9 mouse cellular contexts compared by ENCODE assay signal in genomic region chr1:153742374-153743155, GRCm38 (mm10). TPM values are rescaled to one million over a fixed set of nuclear protein-coding genes. Genes with fewer than 3 reads are reported as not detected.
A peak's percentile ranks its signal among the peaks of the same experiment; 100 is the strongest.
DNase-seq lines count a peak whose midpoint lies in the region; ATAC-seq and TF ChIP-seq lines count a peak whose summit lies in the region.
"Had no signal": no experiment of that assay in that cellular context is flagged by ENCODE, and none has a peak within 500 bp of the region (broad histone marks: within the 10 kb centered on the region; RNA-seq: fewer than 3 reads in every experiment).

No protein-coding gene starts in this region.

- H3K4me3 ChIP-seq in liver, embryonic 12.5 days: no peak overlapping the region
- H3K4me3 ChIP-seq in forebrain, embryonic 14.5 days (ENCODE audit: low read depth, low read length): peak overlapping the region; percentile 50
- peak overlapping the region; percentile 41 for H3K4me3 ChIP-seq in hindbrain, embryonic 15.5 days
- H3K4me3 ChIP-seq in midbrain, postnatal 0 days (ENCODE audit: low read depth, low read length): no peak overlapping the region
- H3K4me3 ChIP-seq: stomach, embryonic 15.5 days had no signal

- H3K9me3 ChIP-seq in liver, embryonic 12.5 days (replicated peaks): no peaks in the 10 kb centered on the region
- H3K9me3 ChIP-seq in forebrain, embryonic 14.5 days (replicated peaks; ENCODE audit: control insufficient read depth, low read length): no peaks in the 10 kb centered on the region
- no peaks in the 10 kb centered on the region for H3K9me3 ChIP-seq in hindbrain, embryonic 15.5 days
- H3K9me3 ChIP-seq in midbrain, postnatal 0 days (ENCODE audit: low read length): no peaks in the 10 kb centered on the region
- H3K9me3 ChIP-seq: stomach, embryonic 15.5 days had no signal

- H3K9ac ChIP-seq in liver, embryonic 12.5 days: no peak overlapping the region
- H3K9ac ChIP-seq in forebrain, embryonic 14.5 days (ENCODE audit: low read length): peak overlapping the region; percentile 10; the same call in 1 of the 2 replicates
- H3K9ac ChIP-seq in hindbrain, embryonic 15.5 days: no peak overlapping the region
- H3K9ac ChIP-seq in midbrain, postnatal 0 days (replicated peaks; ENCODE audit: low read length, poor library complexity, severe bottlenecking): no peak overlapping the region; the same call in 1 of the 2 replicates
- H3K9ac ChIP-seq: stomach, embryonic 15.5 days had no signal

- H3K4me1 ChIP-seq in liver, embryonic 12.5 days: peaks cover 11% of the 10 kb centered on the region
- peaks cover 11% of the 10 kb centered on the region for H3K4me1 ChIP-seq in forebrain, embryonic 14.5 days (ENCODE audit: control insufficient read depth, insufficient read depth, low read length)
- peaks cover 47% of the 10 kb centered on the region for H3K4me1 ChIP-seq in hindbrain, embryonic 15.5 days (replicated peaks)
- peaks cover 13% of the 10 kb centered on the region; the same call in 1 of the 2 replicates for H3K4me1 ChIP-seq in midbrain, postnatal 0 days (ENCODE audit: insufficient read depth, low read length)

- no peaks in the 10 kb centered on the region for H3K36me3 ChIP-seq in liver, embryonic 12.5 days
- H3K36me3 ChIP-seq in forebrain, embryonic 14.5 days (ENCODE audit: control insufficient read depth, insufficient read depth, low read length): peaks cover 16% of the 10 kb centered on the region
- H3K36me3 ChIP-seq in hindbrain, embryonic 15.5 days: no peaks in the 10 kb centered on the region
- H3K36me3 ChIP-seq in midbrain, postnatal 0 days (ENCODE audit: insufficient read depth, low read length): no peaks in the 10 kb centered on the region; the same call in 1 of the 2 replicates
- H3K36me3 ChIP-seq in splenic B cell, adult 2 months (ENCODE audit: control insufficient read depth, insufficient read depth, low read length, poor library complexity, severe bottlenecking): no peaks in the 10 kb centered on the region
- H3K36me3 ChIP-seq: stomach, embryonic 15.5 days had no signal

- no peak for ATAC-seq in liver, embryonic 12.5 days
- no peak for ATAC-seq in forebrain, embryonic 14.5 days
- ATAC-seq in hindbrain, embryonic 15.5 days (ENCODE audit: low FRiP score, low read depth): no peak
- no peak for ATAC-seq in midbrain, postnatal 0 days (ENCODE audit: low FRiP score)

- WGBS in liver, embryonic 12.5 days (ENCODE audit: insufficient replicate concordance): 44% methylated on average over 11 of the region's 11 CpGs
- WGBS in forebrain, embryonic 14.5 days: 57% methylated on average over 11 of the region's 11 CpGs
- 63% methylated on average over 11 of the region's 11 CpGs for WGBS in hindbrain, embryonic 15.5 days
- 59% methylated on average over 11 of the region's 11 CpGs for WGBS in midbrain, postnatal 0 days

- intact Hi-C loops in left cerebral cortex, postnatal 4 days (cut with DNase I): loop anchor here (1.0 to 10.0 kb wide), 2 partner anchors 185 to 258 kb away; partner anchors contain the start of gene Dhx9

- peak; percentile 76 for DNase-seq in liver
- peak; percentile 46 for DNase-seq in c-Kit-positive CD71-positive TER-119-negative erythroid progenitor cells, embryonic 14.5 days (ENCODE audit: low read depth)
- DNase-seq in forebrain, embryonic 14.5 days (ENCODE audit: low spot score): peak; percentile 88
- DNase-seq in left cerebral cortex, postnatal 4 days: peak; percentile 87
- DNase-seq in midbrain, postnatal 0 days (ENCODE audit: low spot score): peak; percentile 89
- peak; percentile 78 for DNase-seq in splenic B cell, adult 2 months (ENCODE audit: low read depth, low spot score)

- TF ChIP-seq CTCF in midbrain, postnatal 0 days (IDR thresholded peaks at IDR 0.05): peak; percentile 96

- H3K27me3 ChIP-seq in liver, embryonic 12.5 days (replicated peaks): peaks cover 45% of the 10 kb centered on the region
- H3K27me3 ChIP-seq in forebrain, embryonic 14.5 days (replicated peaks; ENCODE audit: control insufficient read depth, insufficient read depth, low read length): no peaks in the 10 kb centered on the region
- no peaks in the 10 kb centered on the region for H3K27me3 ChIP-seq in hindbrain, embryonic 15.5 days
- H3K27me3 ChIP-seq in midbrain, postnatal 0 days (ENCODE audit: insufficient read depth, low read length): no peaks in the 10 kb centered on the region
- no peaks in the 10 kb centered on the region for H3K27me3 ChIP-seq in splenic B cell, adult 2 months (ENCODE audit: control insufficient read depth, insufficient read depth, low read length, poor library complexity, severe bottlenecking)

- H3K4me2 ChIP-seq in liver, embryonic 12.5 days: no peak overlapping the region
- H3K4me2 ChIP-seq in forebrain, embryonic 14.5 days (ENCODE audit: low read length): peak overlapping the region; percentile 74
- peak overlapping the region; percentile 80 for H3K4me2 ChIP-seq in hindbrain, embryonic 15.5 days
- no peak overlapping the region for H3K4me2 ChIP-seq in midbrain, postnatal 0 days (ENCODE audit: low read depth, low read length, poor library complexity, severe bottlenecking)

- H3K27ac ChIP-seq in liver, embryonic 12.5 days: no peak overlapping the region
- no peak overlapping the region for H3K27ac ChIP-seq in forebrain, embryonic 14.5 days (ENCODE audit: low read depth, low read length)
- H3K27ac ChIP-seq in hindbrain, embryonic 15.5 days (replicated peaks): no peak overlapping the region
- H3K27ac ChIP-seq in midbrain, postnatal 0 days (ENCODE audit: low read depth, low read length): no peak overlapping the region
- H3K27ac ChIP-seq: stomach, embryonic 15.5 days had no signal

RNA-seq across cellular contexts. Expression of gene Rgs16, which starts 2.4 kb away (rescaled TPM):
- polyA plus RNA-seq in liver, embryonic 12.5 days (2016; fragmentation: Nextera tagmentation; extraction: Ambion mirVana): 0.57 and 0.81 TPM in 2 replicates
- 20.0 and 22.9 TPM in 2 replicates for polyA plus RNA-seq in forebrain, embryonic 14.5 days (2014; fragmentation: Nextera tagmentation; extraction: Ambion mirVana)
- polyA plus RNA-seq in hindbrain, embryonic 15.5 days (2015; fragmentation: Nextera tagmentation; extraction: Ambion mirVana): 12.4 and 17.1 TPM in 2 replicates
- 1 to 10 TPM; 7.2 to 7.8 TPM for total RNA-seq in left cerebral cortex, postnatal 4 days (2021)
- total RNA-seq in midbrain, postnatal 0 days (2014; rRNA removed): 7.2 and 7.6 TPM in 2 replicates
- 9.7 and 10.7 TPM in 2 replicates for polyA plus RNA-seq in midbrain, postnatal 0 days (2015; fragmentation: Nextera tagmentation; extraction: Ambion mirVana)

RNA-seq across cellular contexts. Expression of gene Rnasel, which starts 6.7 kb away (rescaled TPM):
- 10.4 TPM in 2 replicates for polyA plus RNA-seq in liver, embryonic 12.5 days (2016; fragmentation: Nextera tagmentation; extraction: Ambion mirVana)
- 29.9 and 37.3 TPM in 2 replicates for polyA plus RNA-seq in forebrain, embryonic 14.5 days (2014; fragmentation: Nextera tagmentation; extraction: Ambion mirVana)
- polyA plus RNA-seq in hindbrain, embryonic 15.5 days (2015; fragmentation: Nextera tagmentation; extraction: Ambion mirVana): 39.5 and 40.1 TPM in 2 replicates
- total RNA-seq in left cerebral cortex, postnatal 4 days (2021): 10 to 100 TPM; 33.7 to 34.4 TPM
- 22.1 and 29.3 TPM in 2 replicates for total RNA-seq in midbrain, postnatal 0 days (2014; rRNA removed)
- polyA plus RNA-seq in midbrain, postnatal 0 days (2015; fragmentation: Nextera tagmentation; extraction: Ambion mirVana): 15.7 and 17.4 TPM in 2 replicates

Comparison
In these comparisons a context has a peak if more than half of its experiments do, and no peak if none do; other contexts are left out.
1. H3K4me2 ChIP-seq: peak in forebrain, embryonic 14.5 days (single experiment) and hindbrain, embryonic 15.5 days (single experiment); none in liver, embryonic 12.5 days (single experiment) and midbrain, postnatal 0 days (single experiment).
2. H3K4me3 ChIP-seq: peak in forebrain, embryonic 14.5 days (single experiment) and hindbrain, embryonic 15.5 days (single experiment); none in liver, embryonic 12.5 days (single experiment) and midbrain, postnatal 0 days (single experiment).
3. Peak in every context shown above with its lines, with median percentiles within 50 percentile points of each other: DNase-seq.